Mouse (Mus musculus) liver, adult 2 months (tissue): ENCODE measurements around the gene Cldn13.

Experiments used
- CTCF ChIP-seq: fragments of 200-500 bp; IDR thresholded peaks from 2 replicates; pipeline ENCODE4 v1.5.1; 2011; ENCODE audit warnings: low read depth, low read length, control low read depth
- POLR2A ChIP-seq: fragments of 200-500 bp; IDR thresholded peaks from 2 replicates; pipeline ENCODE4 v1.6.1; 2011; ENCODE audit warnings: low read length, control low read depth; ENCODE audit not compliant: insufficient read depth; ENCODE audit errors: extremely low read depth

GRCm38 (mm10) chr5:134907135-134907534, 8.2 kb downstream of the Cldn13 start:
- peak; percentile 99 for TF ChIP-seq CTCF
- no peak for TF ChIP-seq POLR2A
